Mouse (Mus musculus) forebrain, postnatal 0 days (tissue): ENCODE data around the gene Zfp599. TPM values are rescaled to one million over a fixed set of nuclear protein-coding genes. Genes with fewer than 3 reads are reported as not detected.
A peak's percentile ranks its signal among the peaks of the same experiment; 100 is the strongest.

ENCODE experiments used
- ATAC-seq: fragments of 200-750 bp; cut with Nextera tagmentation; 2 replicates; pipeline ENCODE4 v1.8.0; 2017; ENCODE audit warnings: mild to moderate bottlenecking, moderate library complexity
- DNase-seq: peaks from one replicate; pipeline ENCODE4 v3.0.0-alpha.2; 2015
- H3K27ac ChIP-seq: fragments of 300-500 bp; sonication (generic); 2 replicates; pipeline ENCODE4 v1.5.1; 2014; ENCODE audit warnings: low read depth, mild to moderate bottlenecking, antibody characterized with exemption, low read length, moderate library complexity, mixed read lengths
- H3K27me3 ChIP-seq: fragments of 300-500 bp; sonication (generic); 2 replicates; pipeline ENCODE4 v1.6.1; 2014; ENCODE audit warnings: mild to moderate bottlenecking, low read length, mixed read lengths; ENCODE audit not compliant: insufficient read depth
- H3K36me3 ChIP-seq: fragments of 300-500 bp; sonication (generic); 2 replicates; pipeline ENCODE4 v1.6.1; 2014; ENCODE audit warnings: mild to moderate bottlenecking, moderate library complexity; ENCODE audit not compliant: insufficient read depth
- H3K4me1 ChIP-seq: fragments of 300-500 bp; sonication (generic); 2 replicates; pipeline ENCODE4 v1.6.1; 2014; ENCODE audit warnings: antibody characterized with exemption; ENCODE audit not compliant: insufficient read depth
- H3K4me2 ChIP-seq: fragments of 300-500 bp; sonication (generic); 2 replicates; pipeline ENCODE4 v1.6.1; 2014; ENCODE audit warnings: low read depth, mild to moderate bottlenecking, moderate library complexity
- H3K4me3 ChIP-seq: fragments of 300-500 bp; sonication (generic); 2 replicates; pipeline ENCODE4 v1.5.1; 2014; ENCODE audit warnings: low read depth, low read length, mixed read lengths
- H3K9ac ChIP-seq: fragments of 300-500 bp; sonication (generic); 2 replicates; pipeline ENCODE4 v1.6.1; 2014; ENCODE audit warnings: mild to moderate bottlenecking
- H3K9me3 ChIP-seq: fragments of 300-500 bp; sonication (generic); 2 replicates; pipeline ENCODE4 v1.6.1; 2016; ENCODE audit warnings: low read length
- CTCF ChIP-seq: sonication (generic); IDR thresholded peaks from 2 replicates; pipeline ENCODE4 v1.5.1; 2016; ENCODE audit warnings: antibody characterized with exemption, control low read depth, low read depth
- WGBS: fragments of 180-500 bp; shearing (Covaris S2); extraction: QIAGEN DNeasy Blood & Tissue Kit; methylation state at CpG from one replicate; pipeline ENCODE4 v1.1.7; 2014; 5-methylcytosine and 5-hydroxymethylcytosine counted together
- polyA plus RNA-seq: library from polyadenylated mRNA; unstranded; fragments of >200 nt; fragmentation: Nextera tagmentation; extraction: Ambion mirVana; gene quantifications from 2 replicates; pipeline ENCODE4 v1.2.1, GENCODE M21; 2015
- total RNA-seq: library from RNA; depleted of rRNA; stranded (reverse); fragments of >200 nt; gene quantifications from 2 replicates; pipeline ENCODE4 v1.2.3, GENCODE M21; 2014; rRNA removed

The Zfp599 gene
- total and polyA plus RNA-seq, 2 experiments from 2014 or later: 6.0 to 7.6 TPM

- H3K36me3 ChIP-seq: no peaks in the 10 kb centered on the region
- WGBS: 27% methylated on average over 17 of the region's 17 CpGs
- H3K9ac ChIP-seq: peak overlapping the region; percentile 63
- no peaks in the 10 kb centered on the region for H3K27me3 ChIP-seq
- H3K4me2 ChIP-seq: peak overlapping the region; percentile 69
- peak; percentile 38 for TF ChIP-seq CTCF
- ATAC-seq (peak; percentile 21), DNase-seq (peak; percentile 60)
- H3K27ac ChIP-seq: no peak overlapping the region
- H3K4me3 ChIP-seq: peak overlapping the region; percentile 80
- H3K4me1 ChIP-seq: no peaks in the 10 kb centered on the region
- H3K9me3 ChIP-seq: no peaks in the 10 kb centered on the region
These were observed 34.9 kb downstream of the Zfp599 start for GRCm38 (mm10) chr9:22224536-22225503.

- no peak for TF ChIP-seq CTCF
- ATAC-seq: no peak
These were observed 35.6 kb downstream of the Zfp599 start for GRCm38 (mm10) chr9:22224066-22224465.

GRCm38 (mm10) chr9:22217858-22218493, 41.7 kb downstream of the Zfp599 start:
- Histone ChIP-seq H3K27ac (no peak overlapping the region), H3K36me3 (no peaks in the 10 kb centered on the region), H3K4me1 (no peaks in the 10 kb centered on the region), H3K4me3 (no peak overlapping the region), H3K9ac (no peak overlapping the region), H3K9me3 (no peaks in the 10 kb centered on the region), H3K27me3 (no peaks in the 10 kb centered on the region), H3K4me2 (no peak overlapping the region)
- WGBS: 54% methylated on average over 7 of the region's 8 CpGs
- TF ChIP-seq CTCF: no peak
- DNase-seq (no peak), ATAC-seq (no peak)

More at GRCm38 (mm10) chr9:22224066-22224465, 35.6 kb downstream of the Zfp599 start:
- Histone ChIP-seq H3K4me1 (no peaks in the 10 kb centered on the region), H3K27ac (no peak overlapping the region), H3K36me3 (no peaks in the 10 kb centered on the region), H3K27me3 (no peaks in the 10 kb centered on the region), H3K4me2 (no peak overlapping the region), H3K4me3 (no peak overlapping the region), H3K9me3 (no peaks in the 10 kb centered on the region), H3K9ac (no peak overlapping the region)
- WGBS: 95% methylated on average over 4 of the region's 4 CpGs
- DNase-seq: no peak

GRCm38 (mm10) chr9:22216705-22217104, 43.0 kb downstream of the Zfp599 start:
- no peak overlapping the region for H3K4me2 ChIP-seq
- H3K36me3 ChIP-seq: no peaks in the 10 kb centered on the region
- no peak overlapping the region for H3K27ac ChIP-seq
- 64% methylated on average over 3 of the region's 3 CpGs for WGBS
- TF ChIP-seq CTCF: no peak
- no peak for DNase-seq
- H3K27me3 ChIP-seq: no peaks in the 10 kb centered on the region
- no peak for ATAC-seq
- no peak overlapping the region for H3K9ac ChIP-seq
- H3K9me3 ChIP-seq: no peaks in the 10 kb centered on the region
- H3K4me1 ChIP-seq: no peaks in the 10 kb centered on the region
- H3K4me3 ChIP-seq: no peak overlapping the region

- Histone ChIP-seq H3K27ac (no peak overlapping the region), H3K9me3 (no peaks in the 10 kb centered on the region), H3K36me3 (no peaks in the 10 kb centered on the region), H3K9ac (no peak overlapping the region), H3K27me3 (no peaks in the 10 kb centered on the region), H3K4me3 (no peak overlapping the region), H3K4me1 (no peaks in the 10 kb centered on the region), H3K4me2 (no peak overlapping the region)
- TF ChIP-seq CTCF: no peak
- WGBS: 89% methylated on average over 2 of the region's 2 CpGs
- ATAC-seq (no peak), DNase-seq (no peak)
These were observed 45.1 kb downstream of the Zfp599 start for GRCm38 (mm10) chr9:22214549-22214948.

DNA sequence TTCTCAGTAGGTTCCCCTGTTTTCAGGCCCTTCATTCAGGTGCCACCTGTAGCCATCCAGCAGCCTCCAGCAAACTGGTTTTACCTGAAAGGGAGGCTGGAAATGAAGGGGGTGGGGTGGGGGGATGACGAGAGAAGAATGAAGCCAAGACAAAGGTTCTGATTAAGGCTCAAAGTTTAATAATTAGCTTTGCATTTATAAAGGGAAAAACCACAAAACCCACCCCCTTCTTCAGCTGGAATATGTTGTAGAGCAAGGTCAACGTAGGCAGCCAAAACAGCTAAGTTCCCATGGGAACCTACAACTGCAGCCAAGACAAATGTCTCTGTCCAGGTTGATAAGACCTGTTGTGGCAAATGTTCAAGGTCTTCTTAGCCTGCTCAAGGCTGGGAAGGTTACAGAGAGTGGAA, 45.9 kb downstream of the Zfp599 start:
- H3K4me1 ChIP-seq: no peaks in the 10 kb centered on the region
- no peak for ATAC-seq

More for the DNA sequence above, 45.9 kb downstream of the Zfp599 start:
- Histone ChIP-seq H3K27ac (no peak overlapping the region), H3K9ac (no peak overlapping the region), H3K36me3 (no peaks in the 10 kb centered on the region), H3K4me3 (no peak overlapping the region), H3K4me2 (no peak overlapping the region), H3K27me3 (no peaks in the 10 kb centered on the region), H3K9me3 (no peaks in the 10 kb centered on the region)
- DNase-seq: no peak
- 69% methylated on average over 2 of the region's 2 CpGs for WGBS
- no peak for TF ChIP-seq CTCF

Other genes with a start within 250 kb of the Zfp599 start
- gene Elavl3, start 207.9 kb downstream of the Zfp599 start, total RNA-seq: 159 and 191 TPM in 2 replicates
- gene Elavl3, start 207.9 kb downstream of the Zfp599 start, polyA plus RNA-seq: 51.3 and 74.7 TPM in 2 replicates
- not detected in 2 replicates for gene Gm49318, start 188.6 kb downstream of the Zfp599 start, total RNA-seq
- gene Gm49318, start 188.6 kb downstream of the Zfp599 start, polyA plus RNA-seq: not detected in 2 replicates
- gene Zfp653, start 188.5 kb downstream of the Zfp599 start, total RNA-seq: 31.0 and 32.3 TPM in 2 replicates
- 13.3 and 16.3 TPM in 2 replicates for gene Zfp653, start 188.5 kb downstream of the Zfp599 start, polyA plus RNA-seq
- gene Ecsit, start 174.5 kb downstream of the Zfp599 start, total RNA-seq: 55.2 and 59.2 TPM in 2 replicates
- gene Ecsit, start 174.5 kb downstream of the Zfp599 start, polyA plus RNA-seq: 64.1 and 64.7 TPM in 2 replicates
- 0.24 TPM in 1 of 2 replicates, not detected in the other for gene Cnn1, start 160.7 kb downstream of the Zfp599 start, total RNA-seq
- 0.24 and 0.86 TPM in 2 replicates for gene Cnn1, start 160.7 kb downstream of the Zfp599 start, polyA plus RNA-seq
- 122 and 137 TPM in 2 replicates for gene Elof1, start 142.7 kb downstream of the Zfp599 start, total RNA-seq
- gene Elof1, start 142.7 kb downstream of the Zfp599 start, polyA plus RNA-seq: 165 and 170 TPM in 2 replicates
- 3.9 TPM in 1 of 2 replicates, not detected in the other for gene Acp5, start 124.2 kb downstream of the Zfp599 start, total RNA-seq
- 0.41 and 0.88 TPM in 2 replicates for gene Acp5, start 124.2 kb downstream of the Zfp599 start, polyA plus RNA-seq
- gene Pigyl, start 103.0 kb downstream of the Zfp599 start, total RNA-seq: 27.8 and 35.2 TPM in 2 replicates
- gene Pigyl, start 103.0 kb downstream of the Zfp599 start, polyA plus RNA-seq: 112 and 143 TPM in 2 replicates
- 0.14 and 0.15 TPM in 2 replicates for gene Zfp872, start 71.8 kb downstream of the Zfp599 start, total RNA-seq
- 0.16 and 0.26 TPM in 2 replicates for gene Zfp872, start 71.8 kb downstream of the Zfp599 start, polyA plus RNA-seq
- 10.3 and 11.0 TPM in 2 replicates for gene Zfp809, start 34.2 kb downstream of the Zfp599 start, total RNA-seq
- gene Zfp809, start 34.2 kb downstream of the Zfp599 start, polyA plus RNA-seq: 3.8 and 6.8 TPM in 2 replicates
- gene Zfp810, start 47.8 kb upstream of the Zfp599 start, total RNA-seq: 37.1 and 51.3 TPM in 2 replicates
- 20.1 and 27.5 TPM in 2 replicates for gene Zfp810, start 47.8 kb upstream of the Zfp599 start, polyA plus RNA-seq
- 3.5 and 6.6 TPM in 2 replicates for gene Anln, start 129.3 kb upstream of the Zfp599 start, total RNA-seq
- gene Anln, start 129.3 kb upstream of the Zfp599 start, polyA plus RNA-seq: 2.2 and 2.4 TPM in 2 replicates
- gene 9530077C05Rik, start 151.6 kb upstream of the Zfp599 start, total RNA-seq: 13.7 and 14.1 TPM in 2 replicates
- 16.3 and 17.5 TPM in 2 replicates for gene 9530077C05Rik, start 151.6 kb upstream of the Zfp599 start, polyA plus RNA-seq
- gene Gm17545, start 194.4 kb upstream of the Zfp599 start, total RNA-seq: not detected in 2 replicates
- gene Gm17545, start 194.4 kb upstream of the Zfp599 start, polyA plus RNA-seq: not detected in 2 replicates
- gene Rp9, start 209.8 kb upstream of the Zfp599 start, total RNA-seq: 80.2 and 85.6 TPM in 2 replicates
- 80.2 and 81.2 TPM in 2 replicates for gene Rp9, start 209.8 kb upstream of the Zfp599 start, polyA plus RNA-seq
- gene Bbs9, start 215.8 kb upstream of the Zfp599 start, total RNA-seq: 33.8 and 35.4 TPM in 2 replicates
- 13.8 and 17.8 TPM in 2 replicates for gene Bbs9, start 215.8 kb upstream of the Zfp599 start, polyA plus RNA-seq